In genomic region chr11:72265483-72265882, GRCm38 (mm10) we compare ENCODE assay signal across 10 mouse cellular contexts. TPM values are rescaled to one million over a fixed set of nuclear protein-coding genes. Genes with fewer than 3 reads are reported as not detected.
DNase-seq lines count a peak whose midpoint lies in the region; ATAC-seq and TF ChIP-seq lines count a peak whose summit lies in the region.
"Had no signal": no experiment of that assay in that cellular context is flagged by ENCODE, and none has a peak within 500 bp of the region (broad histone marks: within the 10 kb centered on the region; RNA-seq: fewer than 3 reads in every experiment).

No protein-coding gene starts in this region.

- peak; percentile 31 for DNase-seq in gastrocnemius, adult 2 months
- DNase-seq in gastrocnemius, postnatal 36 days: no peak
- peak; percentile 43 for DNase-seq in adrenal gland, postnatal 14 days
- peak; percentile 50 for DNase-seq in forebrain, embryonic 11.5 days (ENCODE audit: low spot score)
- no peak for DNase-seq in spleen, postnatal 36 days (ENCODE audit: low spot score in 2 of 2)
- DNase-seq in spleen, postnatal 10 days (ENCODE audit: low spot score in 2 of 2): no peak

- WGBS in forebrain, embryonic 11.5 days: 4% methylated on average over 11 of the region's 11 CpGs
- 6% methylated on average over 11 of the region's 11 CpGs for WGBS in hindbrain, embryonic 16.5 days
- WGBS in midbrain, embryonic 15.5 days: 6% methylated on average over 11 of the region's 11 CpGs

- H3K4me2 ChIP-seq in forebrain, embryonic 11.5 days (ENCODE audit: low read depth, low read length, severe bottlenecking): no peak overlapping the region; the same call in 1 of the 2 replicates
- H3K4me2 ChIP-seq in hindbrain, embryonic 16.5 days (ENCODE audit: low read length): peak overlapping the region; percentile 81
- H3K4me2 ChIP-seq in midbrain, embryonic 15.5 days: peak overlapping the region; percentile 72

- H3K4me1 ChIP-seq in forebrain, embryonic 11.5 days (replicated peaks; ENCODE audit: control insufficient read depth, insufficient read depth, low read length): no peaks in the 10 kb centered on the region
- no peaks in the 10 kb centered on the region; the same call in 1 of the 2 replicates for H3K4me1 ChIP-seq in hindbrain, embryonic 16.5 days (ENCODE audit: control insufficient read depth, insufficient read depth, low read depth, low read length)
- H3K4me1 ChIP-seq in midbrain, embryonic 15.5 days: peaks cover 16% of the 10 kb centered on the region

- H3K27ac ChIP-seq in gastrocnemius, adult 2 months: no peak overlapping the region
- no peak overlapping the region for H3K27ac ChIP-seq in forebrain, embryonic 11.5 days (ENCODE audit: low read depth, low read length)
- no peak overlapping the region for H3K27ac ChIP-seq in hindbrain, embryonic 16.5 days (ENCODE audit: low read depth, low read length)
- H3K27ac ChIP-seq in midbrain, embryonic 15.5 days: no peak overlapping the region

- no peak overlapping the region for H3K9ac ChIP-seq in forebrain, embryonic 11.5 days (ENCODE audit: low read length)
- peak overlapping the region; percentile 13; the same call in 1 of the 2 replicates for H3K9ac ChIP-seq in hindbrain, embryonic 16.5 days (ENCODE audit: low read depth, low read length)
- H3K9ac ChIP-seq in midbrain, embryonic 15.5 days: no peak overlapping the region

- no peak for TF ChIP-seq CTCF in gastrocnemius, adult 2 months (IDR thresholded peaks at IDR 0.05)

- peaks cover 18% of the 10 kb centered on the region for H3K27me3 ChIP-seq in forebrain, embryonic 11.5 days (ENCODE audit: control insufficient read depth, insufficient read depth, low read length)
- H3K27me3 ChIP-seq in hindbrain, embryonic 16.5 days (replicated peaks; ENCODE audit: control insufficient read depth, insufficient read depth, low read length): no peaks in the 10 kb centered on the region; the same call in 1 of the 2 replicates
- H3K27me3 ChIP-seq in midbrain, embryonic 15.5 days (replicated peaks): peaks cover 34% of the 10 kb centered on the region

- no peak for ATAC-seq in forebrain, embryonic 11.5 days (replicated peaks; ENCODE audit: low FRiP score)
- peak; percentile 79 for ATAC-seq in hindbrain, embryonic 16.5 days
- ATAC-seq in midbrain, embryonic 15.5 days (replicated peaks): no peak

- H3K4me3 ChIP-seq in gastrocnemius, adult 2 months: peak overlapping the region; percentile 29
- no peak overlapping the region for H3K4me3 ChIP-seq in forebrain, embryonic 11.5 days (ENCODE audit: low read depth, low read length)
- no peak overlapping the region for H3K4me3 ChIP-seq in hindbrain, embryonic 16.5 days (ENCODE audit: low read length)
- H3K4me3 ChIP-seq in midbrain, embryonic 15.5 days: peak overlapping the region; percentile 42

- intact Hi-C loops in gastrocnemius, adult 2 months (cut with DNase I): no loop called here
- intact Hi-C loops in gastrocnemius, postnatal 36 days (cut with DNase I): no loop called here

- H3K9me3 ChIP-seq in forebrain, embryonic 11.5 days (ENCODE audit: control insufficient read depth, low read length): no peaks in the 10 kb centered on the region
- no peaks in the 10 kb centered on the region for H3K9me3 ChIP-seq in hindbrain, embryonic 16.5 days (ENCODE audit: control insufficient read depth, low read length)
- no peaks in the 10 kb centered on the region for H3K9me3 ChIP-seq in midbrain, embryonic 15.5 days

- no peaks in the 10 kb centered on the region for H3K36me3 ChIP-seq in forebrain, embryonic 11.5 days (ENCODE audit: control insufficient read depth, insufficient read depth, low read length)
- H3K36me3 ChIP-seq in hindbrain, embryonic 16.5 days (ENCODE audit: control insufficient read depth, insufficient read depth, low read length): no peaks in the 10 kb centered on the region
- no peaks in the 10 kb centered on the region for H3K36me3 ChIP-seq in midbrain, embryonic 15.5 days (replicated peaks)

RNA-seq across cellular contexts. Expression of gene Slc13a5, which starts 1.5 kb away (rescaled TPM):
- not detected for total RNA-seq in gastrocnemius, adult 2 months (2021)
- total RNA-seq in gastrocnemius, postnatal 36 days (2021): not detected
- 0.11 and 0.15 TPM in 2 replicates for total RNA-seq in adrenal gland, postnatal 14 days (2021)
- not detected in 2 replicates for polyA plus RNA-seq in forebrain, embryonic 11.5 days (2014; fragmentation: Nextera tagmentation; extraction: Ambion mirVana)
- polyA plus RNA-seq in hindbrain, embryonic 16.5 days (2015; fragmentation: Nextera tagmentation; extraction: Ambion mirVana): 3.9 and 4.2 TPM in 2 replicates
- polyA plus RNA-seq in midbrain, embryonic 15.5 days (2015; fragmentation: Nextera tagmentation; extraction: Ambion mirVana): 1.4 and 2.8 TPM in 2 replicates

RNA-seq across cellular contexts. Expression of gene Xaf1, which starts 35.9 kb away (rescaled TPM):
- 1 to 10 TPM; 3.4 to 3.7 TPM for total RNA-seq in gastrocnemius, adult 2 months (2021)
- total RNA-seq in gastrocnemius, postnatal 36 days (2021): 1 to 10 TPM; 3.5 to 6.9 TPM
- total RNA-seq in adrenal gland, postnatal 14 days (2021): 15.3 and 16.5 TPM in 2 replicates
- 1.4 and 2.4 TPM in 2 replicates for polyA plus RNA-seq in forebrain, embryonic 11.5 days (2014; fragmentation: Nextera tagmentation; extraction: Ambion mirVana)
- 1.1 and 2.4 TPM in 2 replicates for polyA plus RNA-seq in hindbrain, embryonic 16.5 days (2015; fragmentation: Nextera tagmentation; extraction: Ambion mirVana)
- polyA plus RNA-seq in midbrain, embryonic 15.5 days (2015; fragmentation: Nextera tagmentation; extraction: Ambion mirVana): 2.0 and 2.1 TPM in 2 replicates

RNA-seq across cellular contexts. Expression of gene Fbxo39, which starts 48.8 kb away (rescaled TPM):
- total RNA-seq in gastrocnemius, adult 2 months (2021): not detected
- not detected for total RNA-seq in gastrocnemius, postnatal 36 days (2021)
- not detected in 2 replicates for total RNA-seq in adrenal gland, postnatal 14 days (2021)
- polyA plus RNA-seq in forebrain, embryonic 11.5 days (2014; fragmentation: Nextera tagmentation; extraction: Ambion mirVana): not detected in 2 replicates
- polyA plus RNA-seq in hindbrain, embryonic 16.5 days (2015; fragmentation: Nextera tagmentation; extraction: Ambion mirVana): not detected in 2 replicates
- polyA plus RNA-seq in midbrain, embryonic 15.5 days (2015; fragmentation: Nextera tagmentation; extraction: Ambion mirVana): not detected in 2 replicates
- polyA plus RNA-seq: C2C12; lung, embryonic 16.5 days had no signal

RNA-seq across cellular contexts. Expression of gene Med31, which starts 50.1 kb away (rescaled TPM):
- total RNA-seq in gastrocnemius, adult 2 months (2021): 1 to 10 TPM; 7.2 to 8.2 TPM
- 1 to 10 TPM; 4.4 to 7.2 TPM for total RNA-seq in gastrocnemius, postnatal 36 days (2021)
- total RNA-seq in adrenal gland, postnatal 14 days (2021): 12.3 and 13.6 TPM in 2 replicates
- polyA plus RNA-seq in forebrain, embryonic 11.5 days (2014; fragmentation: Nextera tagmentation; extraction: Ambion mirVana): 47.3 and 48.7 TPM in 2 replicates
- polyA plus RNA-seq in hindbrain, embryonic 16.5 days (2015; fragmentation: Nextera tagmentation; extraction: Ambion mirVana): 50.4 and 53.9 TPM in 2 replicates
- polyA plus RNA-seq in midbrain, embryonic 15.5 days (2015; fragmentation: Nextera tagmentation; extraction: Ambion mirVana): 53.5 and 57.1 TPM in 2 replicates

RNA-seq across cellular contexts. Expression of gene Txndc17, which starts 58.1 kb away (rescaled TPM):
- total RNA-seq in gastrocnemius, adult 2 months (2021): 10 to 100 TPM; 29.2 to 30.4 TPM
- total RNA-seq in gastrocnemius, postnatal 36 days (2021): 10 to 100 TPM; 27.6 to 28.5 TPM
- 72.5 and 75.9 TPM in 2 replicates for total RNA-seq in adrenal gland, postnatal 14 days (2021)
- polyA plus RNA-seq in forebrain, embryonic 11.5 days (2014; fragmentation: Nextera tagmentation; extraction: Ambion mirVana): 147 and 156 TPM in 2 replicates
- polyA plus RNA-seq in hindbrain, embryonic 16.5 days (2015; fragmentation: Nextera tagmentation; extraction: Ambion mirVana): 158 and 167 TPM in 2 replicates
- 141 and 145 TPM in 2 replicates for polyA plus RNA-seq in midbrain, embryonic 15.5 days (2015; fragmentation: Nextera tagmentation; extraction: Ambion mirVana)

Comparison
In these comparisons a context has a peak if more than half of its experiments do, and no peak if none do; other contexts are left out.
1. DNase-seq: peak in gastrocnemius, adult 2 months (single experiment), adrenal gland, postnatal 14 days (single experiment) and forebrain, embryonic 11.5 days (single experiment); none in gastrocnemius, postnatal 36 days (0 of 2), spleen, postnatal 36 days (0 of 2) and spleen, postnatal 10 days (0 of 2).
2. H3K4me3 ChIP-seq: peak in gastrocnemius, adult 2 months (single experiment) and midbrain, embryonic 15.5 days (single experiment); none in forebrain, embryonic 11.5 days (single experiment) and hindbrain, embryonic 16.5 days (single experiment).